Mouse (Mus musculus) intestine, postnatal 0 days (tissue): ENCODE measurements around the gene Tmem50a. TPM values are rescaled to one million over a fixed set of nuclear protein-coding genes. Genes with fewer than 3 reads are reported as not detected.
A peak's percentile ranks its signal among the peaks of the same experiment; 100 is the strongest.

Source experiments
- ATAC-seq: fragments of 200-750 bp; cut with Nextera tagmentation; 2 replicates; pipeline ENCODE4 v1.8.0; 2017; ENCODE audit warnings: mild to moderate bottlenecking, moderate TSS enrichment, moderate library complexity
- H3K27ac ChIP-seq: fragments of 300-500 bp; sonication (generic); 2 replicates; pipeline ENCODE4 v1.5.1; 2014; ENCODE audit warnings: mild to moderate bottlenecking, low read depth, low read length, moderate library complexity
- H3K27me3 ChIP-seq: fragments of 300-500 bp; sonication (generic); replicated peaks from 2 replicates; pipeline ENCODE4 v1.6.1; 2014; ENCODE audit warnings: low read length, mixed read lengths; ENCODE audit not compliant: control insufficient read depth, insufficient read depth
- H3K36me3 ChIP-seq: fragments of 300-500 bp; sonication (generic); 2 replicates; pipeline ENCODE4 v1.6.1; 2014; ENCODE audit warnings: mild to moderate bottlenecking, moderate library complexity; ENCODE audit not compliant: control insufficient read depth, insufficient read depth
- H3K4me1 ChIP-seq: fragments of 300-500 bp; sonication (generic); replicated peaks from 2 replicates; pipeline ENCODE4 v1.6.1; 2014; ENCODE audit warnings: antibody characterized with exemption, low read length, mixed read lengths; ENCODE audit not compliant: control insufficient read depth, insufficient read depth
- H3K4me2 ChIP-seq: fragments of 300-500 bp; sonication (generic); replicated peaks from 2 replicates; pipeline ENCODE4 v1.6.1; 2014; ENCODE audit warnings: low read depth, mild to moderate bottlenecking, moderate library complexity
- H3K4me3 ChIP-seq: fragments of 300-500 bp; sonication (generic); 2 replicates; pipeline ENCODE4 v1.5.1; 2014; ENCODE audit warnings: low read depth, low read length
- H3K9ac ChIP-seq: fragments of 300-500 bp; sonication (generic); 2 replicates; pipeline ENCODE4 v1.6.1; 2014; ENCODE audit warnings: mild to moderate bottlenecking, low read depth, low read length
- H3K9me3 ChIP-seq: fragments of 300-500 bp; sonication (generic); 2 replicates; pipeline ENCODE4 v1.6.1; 2016; ENCODE audit warnings: mixed run types; ENCODE audit not compliant: control insufficient read depth
- CTCF ChIP-seq: sonication (generic); IDR thresholded peaks from 2 replicates; pipeline ENCODE4 v1.5.1; 2016; ENCODE audit warnings: low read depth, mild to moderate bottlenecking, control low read depth, antibody characterized with exemption, moderate library complexity
- WGBS: fragments of 180-500 bp; shearing (Covaris S2); extraction: QIAGEN DNeasy Blood & Tissue Kit; methylation state at CpG from one replicate; pipeline ENCODE4 v1.1.7; 2014; 5-methylcytosine and 5-hydroxymethylcytosine counted together
- polyA plus RNA-seq: library from polyadenylated mRNA; unstranded; fragments of >200 nt; fragmentation: Nextera tagmentation; extraction: Ambion mirVana; gene quantifications from 2 replicates; pipeline ENCODE4 v1.2.1, GENCODE M21; 2015

The Tmem50a gene
- polyA plus RNA-seq, 1 experiment from 2014 or later = 129 TPM

GRCm38 (mm10) chr4:134930684-134931481, 16.1 kb upstream of the Tmem50a start, which contains the start of gene Syf2:
Syf2 (plus strand) TSS chr4:134930898.
- peak; percentile 94 for ATAC-seq
- whole genome bisulfite sequencing = under 1% methylated on average over 68 of the region's 68 CpGs
- H3K27me3 ChIP-seq = no peaks in the 10 kb centered on the region
- H3K4me3 ChIP-seq = peak within 1 kb of the TSS; percentile 85
- peaks cover 45% of the 10 kb centered on the region for H3K36me3 ChIP-seq
- peak within 1 kb of the TSS; percentile 75 for H3K9ac ChIP-seq
- H3K4me2 ChIP-seq = peak within 1 kb of the TSS; percentile 77
- H3K9me3 ChIP-seq = no peaks in the 10 kb centered on the region
- peaks cover 4% of the 10 kb centered on the region; the same call in 1 of the 2 replicates for H3K4me1 ChIP-seq
- peak within 1 kb of the TSS; percentile 92 for H3K27ac ChIP-seq
- no peak for TF ChIP-seq CTCF

DNA sequence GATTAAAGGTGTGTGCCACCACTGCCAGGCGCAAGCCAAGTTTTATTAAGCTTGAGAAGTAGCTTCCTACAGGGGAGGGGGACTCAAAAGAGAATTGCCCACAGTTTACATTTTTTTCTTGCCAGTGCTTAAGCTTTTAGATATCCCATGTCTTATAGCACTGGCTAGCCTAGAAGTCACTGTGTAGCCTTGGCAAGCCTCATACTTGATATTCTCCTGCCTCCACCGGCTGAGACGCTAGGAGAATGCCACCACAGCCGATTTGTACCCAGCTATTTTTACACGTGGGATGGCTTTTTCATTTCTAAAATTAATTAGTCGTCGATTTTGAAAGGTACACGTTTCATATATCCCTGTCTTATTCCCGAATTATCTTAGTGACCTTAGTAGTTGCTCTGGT, 15.4 kb upstream of the Tmem50a start:
- peak overlapping the region; percentile 85 for H3K4me3 ChIP-seq
- TF ChIP-seq CTCF = no peak

GRCm38 (mm10) chr4:134929536-134929935, 14.7 kb upstream of the Tmem50a start:
- 70% methylated on average over 4 of the region's 4 CpGs for whole genome bisulfite sequencing
- Histone ChIP-seq H3K27ac (no peak overlapping the region), H3K9ac (no peak overlapping the region), H3K9me3 (no peaks in the 10 kb centered on the region), H3K4me1 (peaks cover 7% of the 10 kb centered on the region; the same call in 1 of the 2 replicates), H3K27me3 (no peaks in the 10 kb centered on the region), H3K36me3 (peaks cover 40% of the 10 kb centered on the region), H3K4me3 (no peak overlapping the region), H3K4me2 (no peak overlapping the region)
- TF ChIP-seq CTCF = no peak
- ATAC-seq = no peak

More for the DNA sequence above, 15.4 kb upstream of the Tmem50a start:
- Histone ChIP-seq H3K4me1 (peaks cover 5% of the 10 kb centered on the region; the same call in 1 of the 2 replicates), H3K9ac (peak overlapping the region; percentile 11), H3K4me2 (peak overlapping the region; percentile 77), H3K36me3 (peaks cover 45% of the 10 kb centered on the region), H3K9me3 (no peaks in the 10 kb centered on the region), H3K27ac (peak overlapping the region; percentile 92; the same call in 1 of the 2 replicates), H3K27me3 (no peaks in the 10 kb centered on the region)
- WGBS = 22% methylated on average over 9 of the region's 9 CpGs
- ATAC-seq = no peak; the same call in 1 of the 2 replicates

- 77% methylated on average over 1 of the region's 1 CpGs for WGBS
- ATAC-seq = no peak
- no peak overlapping the region for H3K9ac ChIP-seq
Measured at GRCm38 (mm10) chr4:134928464-134928836, 13.6 kb upstream of the Tmem50a start.

DNA sequence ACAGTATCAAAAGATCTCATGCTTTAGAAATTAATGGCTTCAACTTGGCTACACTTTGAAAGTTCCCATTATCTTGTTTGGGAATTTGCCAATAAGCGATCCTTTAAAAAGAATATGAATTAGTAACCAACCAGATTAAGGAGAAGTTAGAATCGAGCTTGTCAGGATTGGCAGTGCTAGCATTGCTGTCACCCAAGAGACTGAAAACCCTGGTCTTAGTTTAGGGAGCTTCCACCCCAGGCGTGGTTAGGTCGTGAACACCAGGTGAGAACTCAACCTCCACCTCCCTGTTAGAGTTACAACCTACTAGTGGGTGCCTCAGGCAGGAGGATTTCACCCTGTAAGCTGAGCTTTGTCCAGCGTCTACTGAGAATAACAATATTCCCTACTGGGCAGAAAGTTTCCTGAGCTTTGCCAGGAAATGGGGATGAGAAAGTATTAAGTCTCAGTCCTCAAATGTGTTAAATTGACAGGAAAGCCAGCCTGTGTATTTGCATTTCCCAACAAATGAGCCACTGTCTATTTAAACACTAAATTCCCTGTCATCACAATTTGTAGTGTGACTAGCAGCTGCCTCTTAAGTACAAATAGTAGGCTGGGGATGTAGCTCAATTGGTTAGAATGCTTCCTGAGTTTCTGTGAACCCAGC, 13.1 kb upstream of the Tmem50a start:
- TF ChIP-seq CTCF = no peak
- H3K9me3 ChIP-seq = no peaks in the 10 kb centered on the region

More at GRCm38 (mm10) chr4:134928464-134928836, 13.6 kb upstream of the Tmem50a start:
- no peaks in the 10 kb centered on the region for H3K27me3 ChIP-seq
- TF ChIP-seq CTCF = no peak
- H3K4me1 ChIP-seq = peaks cover 7% of the 10 kb centered on the region; the same call in 1 of the 2 replicates
- no peak overlapping the region for H3K4me2 ChIP-seq
- no peaks in the 10 kb centered on the region for H3K9me3 ChIP-seq
- H3K27ac ChIP-seq = no peak overlapping the region
- no peak overlapping the region for H3K4me3 ChIP-seq
- H3K36me3 ChIP-seq = peaks cover 35% of the 10 kb centered on the region

GRCm38 (mm10) chr4:134925206-134925605, 10.4 kb upstream of the Tmem50a start:
- no peaks in the 10 kb centered on the region for H3K27me3 ChIP-seq
- H3K4me1 ChIP-seq = peaks cover 6% of the 10 kb centered on the region; the same call in 1 of the 2 replicates
- H3K4me2 ChIP-seq = peak overlapping the region; percentile 69
- ATAC-seq = no peak
- H3K9me3 ChIP-seq = no peaks in the 10 kb centered on the region
- H3K27ac ChIP-seq = peak overlapping the region; percentile 60
- no peak for TF ChIP-seq CTCF
- peak overlapping the region; percentile 75 for H3K4me3 ChIP-seq
- peak overlapping the region; percentile 96 for H3K9ac ChIP-seq
- 37% methylated on average over 8 of the region's 8 CpGs for WGBS
- H3K36me3 ChIP-seq = peaks cover 35% of the 10 kb centered on the region

More for the DNA sequence above, 13.1 kb upstream of the Tmem50a start:
- Histone ChIP-seq H3K4me2 (no peak overlapping the region), H3K27me3 (no peaks in the 10 kb centered on the region), H3K9ac (no peak overlapping the region), H3K4me1 (peaks cover 7% of the 10 kb centered on the region; the same call in 1 of the 2 replicates), H3K27ac (no peak overlapping the region; the same call in 1 of the 2 replicates), H3K4me3 (no peak overlapping the region), H3K36me3 (peaks cover 35% of the 10 kb centered on the region)
- 62% methylated on average over 5 of the region's 5 CpGs for WGBS
- no peak for ATAC-seq
